Mouse (Mus musculus) cerebellum, adult (tissue): Measurements from ENCODE around the gene Rhox8.
"Not testable (repeated sequence)": the region's sequence is repeated elsewhere in the genome, so short reads cannot be mapped to it uniquely, and the experiment has no call there.

Experiments
- ATAC-seq: cut with Nextera tagmentation; 2 replicates; pipeline ENCODE4 v1.9.2; 2017; ENCODE audit warnings: mild to moderate bottlenecking, moderate library complexity, mixed read lengths; ENCODE audit not compliant: insufficient number of reproducible peaks, low FRiP score, low TSS enrichment

Gene Rhox8

DNA sequence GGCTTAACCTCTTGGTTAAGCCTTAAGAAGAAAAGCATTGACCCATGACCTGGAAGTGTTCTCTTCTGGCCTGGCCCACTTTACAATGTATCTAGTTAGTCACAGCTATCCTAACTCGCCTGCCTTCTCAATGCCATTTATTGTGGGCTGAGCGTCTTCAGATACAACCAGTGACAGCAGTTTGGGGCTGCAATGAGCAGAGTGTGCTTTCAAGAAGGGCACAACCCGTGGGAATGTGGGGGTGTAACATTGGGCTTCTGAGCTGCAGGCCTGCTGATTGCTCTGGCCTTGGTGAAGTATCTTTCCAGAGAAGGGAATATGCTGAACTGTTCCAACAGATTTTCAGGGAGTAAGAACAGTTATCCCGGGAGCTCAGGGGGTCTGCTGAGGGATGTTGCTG is at the start of gene Rhox8:
Gene Rhox8 (minus strand): TSS at position 101 of the 400 bp plus-strand sequence.
- no peak for ATAC-seq

DNA sequence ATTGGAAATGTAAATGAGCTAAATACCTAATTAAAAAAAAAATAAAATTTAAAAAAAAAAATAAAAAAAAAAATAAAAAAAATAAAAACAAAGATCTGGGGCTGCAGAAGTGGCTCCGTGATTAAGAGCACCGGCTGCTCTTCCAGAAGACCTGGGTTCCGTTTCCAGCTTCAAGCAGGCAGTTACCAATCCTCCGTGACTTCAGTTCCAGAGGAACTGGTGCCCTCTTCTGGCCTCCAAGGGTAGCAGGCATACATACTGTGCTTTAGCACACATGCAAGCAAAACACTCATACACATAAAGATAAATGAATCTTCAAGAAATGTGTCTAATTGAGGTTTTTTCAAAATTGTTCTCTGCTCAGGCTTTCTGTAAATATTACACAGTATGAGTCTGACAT is 37.6 kb upstream of the Rhox8 start:
- ATAC-seq, result no peak

DNA sequence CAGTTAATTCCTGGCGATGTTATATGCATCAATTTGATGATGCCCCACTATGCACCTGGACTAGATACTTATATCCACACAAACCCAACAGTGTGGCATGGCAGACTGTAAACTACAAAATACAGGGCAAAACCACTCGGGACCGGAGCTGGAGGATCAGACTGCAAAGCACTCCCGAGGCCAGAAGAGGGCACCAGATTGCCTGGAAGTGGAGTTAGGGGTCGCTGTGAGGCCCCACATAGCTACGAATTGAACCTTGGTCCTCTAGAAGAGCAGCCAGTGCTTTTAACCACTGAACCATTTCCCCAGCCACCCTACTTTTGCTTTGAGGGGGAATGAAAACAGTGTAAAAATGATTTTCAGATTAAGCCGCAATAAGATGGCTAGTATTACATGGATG is 29.8 kb upstream of the Rhox8 start:
- ATAC-seq, result no peak

DNA sequence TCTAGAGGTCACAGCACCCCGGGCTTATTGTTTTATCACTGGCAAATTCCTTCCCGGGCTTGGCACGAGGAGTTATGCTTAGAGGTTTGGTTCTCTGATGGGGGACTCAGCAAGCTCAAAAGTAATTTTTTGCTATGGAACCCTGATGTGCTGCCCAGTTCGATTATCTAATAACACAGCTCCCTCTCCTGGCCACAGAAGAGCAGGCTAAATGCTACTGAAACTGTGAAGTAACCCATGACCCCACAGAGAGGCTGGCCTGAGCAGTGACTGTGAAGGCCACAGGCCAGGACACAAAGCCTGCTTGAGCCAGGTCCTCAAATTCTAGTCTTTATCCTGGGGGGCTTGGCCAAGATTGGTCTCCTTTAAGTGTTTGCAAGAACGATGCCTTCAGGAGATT is 25.0 kb upstream of the Rhox8 start:
- no peak for ATAC-seq

DNA sequence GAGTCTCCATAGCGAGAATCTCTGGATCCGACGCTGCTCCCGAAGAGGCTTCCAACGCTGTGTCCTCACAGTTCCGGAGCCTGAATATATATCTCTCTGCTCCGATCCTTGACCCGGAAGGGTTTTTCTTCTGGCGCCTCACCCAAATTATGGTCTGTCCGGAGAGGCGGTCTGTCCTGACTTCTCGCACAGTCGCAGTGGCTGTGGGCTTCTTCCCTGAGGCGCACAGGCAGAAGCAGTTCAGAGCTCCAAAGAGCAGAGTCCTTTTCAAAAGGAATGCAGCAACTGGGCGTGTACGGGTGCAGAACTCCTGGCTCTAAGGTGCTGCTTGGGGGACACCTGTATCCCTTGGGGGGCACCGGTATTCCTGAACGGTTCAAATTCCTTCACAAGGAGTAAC is 22.9 kb upstream of the Rhox8 start, which contains the start of gene Rhox9:
Gene Rhox9 (minus strand): TSS at position 101 of the 400 bp plus-strand sequence.
- ATAC-seq, result not testable (repeated sequence)

DNA sequence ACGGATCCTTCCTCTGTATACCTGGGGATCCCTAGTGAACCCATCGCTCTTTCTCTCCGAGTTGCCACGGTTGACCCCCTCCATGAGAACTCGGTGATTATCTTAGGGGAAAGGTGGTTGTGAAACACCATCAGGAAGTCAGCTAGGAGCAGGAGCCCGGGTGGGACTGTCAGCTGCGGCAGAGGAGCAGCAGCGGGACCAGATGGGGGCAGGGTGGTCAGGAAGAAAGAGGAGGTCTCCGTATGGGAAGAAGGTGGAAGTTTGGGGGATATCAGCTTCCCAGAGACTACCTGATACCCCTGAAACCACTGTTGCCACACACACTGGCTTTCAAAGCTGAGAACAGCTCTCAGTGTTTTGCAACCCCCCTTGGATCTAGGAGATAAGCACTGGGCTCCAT is 18.4 kb upstream of the Rhox8 start, which contains the start of gene Rhox7b:
Gene Rhox7b (minus strand): TSS at position 101 of the 400 bp plus-strand sequence.
- not testable (repeated sequence) for ATAC-seq

DNA sequence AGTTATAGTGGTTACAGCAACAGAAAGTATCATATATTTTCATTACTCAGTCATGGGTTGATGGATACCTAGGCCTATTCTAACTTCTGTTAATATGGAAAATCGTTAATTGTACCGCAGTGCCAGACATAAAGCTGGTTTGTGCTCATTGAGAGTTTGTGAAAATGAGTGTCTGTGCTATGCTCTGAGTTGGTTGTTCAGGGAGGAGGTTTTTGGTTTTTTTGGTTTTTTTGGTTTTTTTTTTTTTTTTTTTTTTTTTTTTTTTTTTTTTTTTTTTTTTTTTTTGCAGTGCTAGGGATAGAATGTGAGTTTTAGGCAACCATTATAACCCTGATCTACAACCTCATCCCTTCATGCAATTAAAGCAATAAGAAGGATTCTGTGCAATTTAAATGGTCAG is 7.1 kb downstream of the Rhox8 start:
- no peak for ATAC-seq

DNA sequence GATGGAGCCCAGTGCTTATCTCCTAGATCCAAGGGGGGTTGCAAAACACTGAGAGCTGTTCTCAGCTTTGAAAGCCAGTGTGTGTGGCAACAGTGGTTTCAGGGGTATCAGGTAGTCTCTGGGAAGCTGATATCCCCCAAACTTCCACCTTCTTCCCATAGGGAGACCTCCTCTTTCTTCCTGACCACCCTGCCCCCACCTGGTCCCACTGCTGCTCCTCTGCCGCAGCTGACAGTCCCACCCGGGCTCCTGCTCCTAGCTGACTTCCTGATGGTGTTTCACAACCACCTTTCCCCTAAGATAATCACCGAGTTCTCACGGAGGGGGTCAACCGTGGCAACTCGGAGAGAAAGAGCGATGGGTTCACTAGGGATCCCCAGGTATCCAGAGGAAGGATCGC is 47.4 kb downstream of the Rhox8 start, which contains the start of gene Rhox7a:
Gene Rhox7a (plus strand): TSS at position 301 of the 400 bp plus-strand sequence.
- not testable (repeated sequence) for ATAC-seq

DNA sequence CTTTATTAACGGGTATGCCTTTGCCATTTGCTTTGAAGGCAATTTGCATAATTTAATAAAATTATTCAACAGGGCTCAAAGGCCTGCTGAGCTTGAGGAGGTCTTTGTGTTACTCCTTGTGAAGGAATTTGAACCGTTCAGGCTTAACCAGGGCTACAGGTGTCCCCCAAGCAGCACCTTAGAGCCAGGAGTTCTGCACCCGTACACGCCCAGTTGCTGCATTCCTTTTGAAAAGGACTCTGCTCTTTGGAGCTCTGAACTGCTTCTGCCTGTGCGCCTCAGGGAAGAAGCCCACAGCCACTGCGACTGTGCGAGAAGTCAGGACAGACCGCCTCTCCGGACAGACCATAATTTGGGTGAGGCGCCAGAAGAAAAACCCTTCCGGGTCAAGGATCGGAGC is 52.1 kb downstream of the Rhox8 start, which contains the start of gene Rhox6:
Gene Rhox6 (plus strand): TSS at position 301 of the 400 bp plus-strand sequence.
- not testable (repeated sequence) for ATAC-seq
